Mouse (Mus musculus): Measurements from ENCODE around the gene Col24a1. TPM values are rescaled to one million over a fixed set of nuclear protein-coding genes. Genes with fewer than 3 reads are reported as not detected.

Gene Col24a1
- polyA plus RNA-seq, 1 experiment from 2014 or later, result 0.91 TPM

DNA sequence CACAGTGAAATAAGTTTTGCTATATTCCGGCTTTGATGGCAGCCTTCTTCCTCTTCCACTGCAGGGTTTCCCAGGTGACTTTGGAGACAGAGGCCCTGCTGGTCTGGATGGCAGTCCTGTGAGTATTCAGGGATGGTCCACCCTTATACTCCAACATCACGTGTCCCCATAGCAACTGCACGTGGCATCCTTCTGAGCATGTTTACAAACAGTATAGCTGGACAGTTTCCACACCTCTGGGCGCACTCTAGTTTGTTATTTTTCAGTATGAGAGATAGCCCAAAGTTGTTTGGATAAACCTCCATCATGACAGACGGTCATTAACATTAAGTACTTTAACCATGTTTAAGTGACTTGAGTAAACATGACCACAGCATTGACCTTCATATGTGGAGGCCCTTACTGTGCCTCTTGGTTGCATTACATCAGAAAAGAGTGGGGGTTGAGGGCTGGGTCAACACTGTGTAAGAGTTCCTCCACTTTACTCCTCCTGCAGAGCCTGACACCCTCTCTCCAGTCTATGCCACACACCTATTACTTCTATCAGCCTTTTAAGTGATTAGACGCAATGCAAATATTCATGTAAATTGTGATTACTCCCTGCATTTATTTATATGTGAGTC lies 64.7 kb downstream of the Col24a1 start:
- ATAC-seq (ENCODE audit: extremely low read depth, insufficient number of reproducible peaks, low FRiP score, low TSS enrichment), result no peak
- H3K4me1 ChIP-seq, result no peaks in the 10 kb centered on the region
- no peak overlapping the region for H3K4me2 ChIP-seq
- H3K9ac ChIP-seq, result no peak overlapping the region
- H3K9me3 ChIP-seq, result no peaks in the 10 kb centered on the region
- H3K27me3 ChIP-seq (replicated peaks), result no peaks in the 10 kb centered on the region
- no peak overlapping the region for H3K4me3 ChIP-seq
- WGBS, result 69% methylated on average over 6 of the region's 6 CpGs
- H3K27ac ChIP-seq (replicated peaks), result no peak overlapping the region
- no peaks in the 10 kb centered on the region for H3K36me3 ChIP-seq

DNA sequence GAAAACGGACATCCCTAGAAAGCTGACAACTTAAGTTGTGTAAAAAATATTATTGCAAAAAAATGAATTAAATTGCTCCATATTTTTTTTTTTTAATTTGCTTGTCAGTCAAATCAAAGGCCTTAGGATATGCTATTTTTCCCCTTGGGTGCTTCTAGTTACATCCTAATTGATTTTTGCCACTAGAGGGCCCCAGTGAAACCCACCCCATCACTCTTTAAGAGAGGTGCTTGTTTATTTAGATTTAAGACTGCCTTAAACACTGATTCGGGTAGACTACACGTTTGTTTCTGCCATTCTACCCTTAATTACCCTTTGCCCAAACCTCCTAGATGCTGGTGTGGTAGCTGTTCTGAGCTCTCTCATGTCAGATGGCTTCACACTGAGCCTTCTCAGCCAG lies 73.0 kb downstream of the Col24a1 start:
- Histone ChIP-seq H3K4me2 (no peak overlapping the region), H3K27ac (replicated peaks) (no peak overlapping the region), H3K4me1 (no peaks in the 10 kb centered on the region), H3K9me3 (no peaks in the 10 kb centered on the region), H3K36me3 (no peaks in the 10 kb centered on the region), H3K9ac (no peak overlapping the region), H3K4me3 (no peak overlapping the region), H3K27me3 (replicated peaks) (no peaks in the 10 kb centered on the region)
- ATAC-seq (ENCODE audit: extremely low read depth, insufficient number of reproducible peaks, low FRiP score, low TSS enrichment), result no peak
- WGBS, result 31% methylated on average over 3 of the region's 3 CpGs

DNA sequence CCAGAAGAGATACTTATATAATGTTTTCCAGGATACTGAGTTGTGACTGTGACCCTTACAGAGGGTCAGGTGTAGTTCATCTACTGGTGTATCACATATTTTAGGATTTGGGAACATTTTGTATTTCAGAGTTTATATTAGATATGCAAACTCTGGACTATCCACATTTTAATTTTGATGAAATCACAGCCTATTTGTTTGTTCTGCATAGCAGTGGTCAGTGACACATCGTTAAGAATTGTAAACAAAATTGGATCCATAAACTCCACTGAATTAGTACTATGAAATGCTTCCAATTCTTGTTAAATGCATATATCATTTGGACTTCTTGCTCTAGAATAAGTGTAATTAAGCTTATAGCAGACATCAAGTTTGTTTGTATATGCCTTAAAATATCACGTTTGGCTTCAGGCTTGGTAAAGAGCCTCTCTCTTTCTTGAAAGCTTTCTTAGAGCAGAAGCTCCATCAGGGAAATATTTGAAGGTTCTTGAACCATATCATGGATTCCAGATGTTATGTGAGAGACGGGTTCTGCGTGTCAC lies 75.0 kb downstream of the Col24a1 start:
- Histone ChIP-seq H3K9me3 (no peaks in the 10 kb centered on the region), H3K4me1 (no peaks in the 10 kb centered on the region), H3K4me3 (no peak overlapping the region), H3K27me3 (replicated peaks) (no peaks in the 10 kb centered on the region), H3K4me2 (no peak overlapping the region), H3K27ac (replicated peaks) (no peak overlapping the region), H3K9ac (no peak overlapping the region), H3K36me3 (no peaks in the 10 kb centered on the region)
- 72% methylated on average over 4 of the region's 4 CpGs for WGBS
- no peak for ATAC-seq (ENCODE audit: extremely low read depth, insufficient number of reproducible peaks, low FRiP score, low TSS enrichment)

DNA sequence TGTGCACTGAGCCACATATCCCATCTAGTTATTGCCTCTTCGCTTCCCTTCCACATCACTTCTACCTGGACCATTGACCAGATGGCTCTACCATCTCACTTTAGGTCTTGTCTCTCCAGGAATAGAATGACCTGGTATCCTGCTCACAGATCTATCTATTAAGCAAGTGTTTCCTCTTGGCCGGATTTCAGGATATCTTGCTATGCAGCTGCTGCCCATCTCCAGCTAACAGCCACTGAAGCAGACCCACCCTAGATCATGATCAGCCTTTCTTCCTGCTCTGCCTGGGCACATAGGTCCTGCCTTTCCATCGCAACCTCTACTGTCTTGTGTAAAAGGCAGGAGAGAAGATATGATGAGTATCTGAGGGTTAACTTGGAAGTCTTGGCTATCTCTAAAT lies 84.0 kb downstream of the Col24a1 start:
- H3K4me3 ChIP-seq, result no peak overlapping the region
- H3K9me3 ChIP-seq, result no peaks in the 10 kb centered on the region
- no peaks in the 10 kb centered on the region for H3K36me3 ChIP-seq
- no peak overlapping the region for H3K4me2 ChIP-seq
- 77% methylated on average over 3 of the region's 3 CpGs for WGBS
- no peak for ATAC-seq (ENCODE audit: extremely low read depth, insufficient number of reproducible peaks, low FRiP score, low TSS enrichment)
- no peaks in the 10 kb centered on the region for H3K27me3 ChIP-seq (replicated peaks)
- H3K4me1 ChIP-seq, result peaks cover 3% of the 10 kb centered on the region; the same call in 1 of the 2 replicates
- no peak overlapping the region for H3K27ac ChIP-seq (replicated peaks)
- no peak overlapping the region for H3K9ac ChIP-seq

DNA sequence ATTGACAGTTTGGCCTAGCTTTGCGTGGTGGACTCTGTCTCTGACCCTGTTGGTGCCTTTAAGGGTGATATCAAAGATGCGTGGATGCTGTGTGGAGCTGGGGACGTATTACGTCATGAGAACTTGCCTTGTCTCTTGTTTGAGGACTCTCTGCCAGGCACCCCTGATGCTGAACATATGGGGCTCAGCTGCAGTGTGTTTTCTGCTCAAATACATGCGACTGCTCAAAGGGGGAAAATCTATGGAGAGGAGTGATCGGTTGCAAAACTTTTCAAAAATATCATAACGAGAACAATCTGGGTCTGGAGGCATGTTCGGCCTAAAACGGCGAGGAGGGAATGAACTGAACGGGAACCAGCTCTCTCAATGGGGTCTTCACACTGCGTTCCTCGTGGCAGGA lies 90.8 kb downstream of the Col24a1 start:
- H3K9ac ChIP-seq, result no peak overlapping the region
- H3K9me3 ChIP-seq, result peaks cover 4% of the 10 kb centered on the region; the same call in 1 of the 2 replicates
- 83% methylated on average over 13 of the region's 13 CpGs for WGBS
- no peaks in the 10 kb centered on the region for H3K36me3 ChIP-seq
- H3K4me1 ChIP-seq, result no peaks in the 10 kb centered on the region
- H3K4me3 ChIP-seq, result no peak overlapping the region
- H3K4me2 ChIP-seq, result no peak overlapping the region
- H3K27ac ChIP-seq (replicated peaks), result no peak overlapping the region
- no peak for ATAC-seq (ENCODE audit: extremely low read depth, insufficient number of reproducible peaks, low FRiP score, low TSS enrichment)
- H3K27me3 ChIP-seq (replicated peaks), result no peaks in the 10 kb centered on the region

DNA sequence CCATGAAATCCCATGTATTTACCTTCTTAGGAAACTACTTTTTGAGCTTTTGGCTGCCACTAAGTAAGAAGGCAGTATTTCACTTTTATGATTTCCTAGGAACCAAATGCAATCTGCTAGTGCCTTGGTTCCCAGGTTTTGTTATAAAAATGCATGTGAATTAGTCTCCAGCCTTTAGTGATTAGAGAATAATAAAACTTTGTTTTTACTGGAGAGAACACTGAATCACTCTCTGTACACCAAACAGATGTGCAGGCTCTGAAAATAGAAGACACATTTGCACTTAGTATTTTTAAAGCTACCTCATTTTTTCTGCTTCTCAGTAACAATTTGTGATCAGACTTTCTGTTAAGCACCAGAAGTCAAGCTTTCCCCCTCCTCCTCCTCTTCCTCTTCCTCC lies 94.2 kb downstream of the Col24a1 start:
- H3K27me3 ChIP-seq (replicated peaks), result no peaks in the 10 kb centered on the region
- H3K9me3 ChIP-seq, result peaks cover 4% of the 10 kb centered on the region; the same call in 1 of the 2 replicates
- no peaks in the 10 kb centered on the region for H3K36me3 ChIP-seq
- H3K4me2 ChIP-seq, result no peak overlapping the region
- H3K9ac ChIP-seq, result no peak overlapping the region
- no peak overlapping the region for H3K4me3 ChIP-seq
- H3K4me1 ChIP-seq, result no peaks in the 10 kb centered on the region
- H3K27ac ChIP-seq (replicated peaks), result no peak overlapping the region
- no peak for ATAC-seq (ENCODE audit: extremely low read depth, insufficient number of reproducible peaks, low FRiP score, low TSS enrichment)

DNA sequence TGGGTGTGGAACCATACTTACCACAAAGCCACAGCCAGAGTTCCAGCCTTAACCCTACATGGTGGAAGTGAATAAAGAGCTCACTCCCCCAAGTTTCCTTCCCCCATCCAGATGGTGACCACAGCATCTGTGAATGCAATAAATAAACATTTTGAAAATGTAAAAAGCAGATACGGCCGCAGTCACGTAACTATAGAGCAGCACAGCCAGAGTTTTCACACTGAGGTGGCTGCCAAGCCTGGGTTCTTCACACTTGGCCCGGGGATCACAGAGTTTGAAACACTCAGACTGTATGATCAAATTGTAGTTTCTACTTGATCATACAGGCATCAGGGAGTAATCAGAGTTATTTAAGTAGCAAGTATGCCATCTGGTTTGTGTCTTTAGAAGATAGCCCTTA lies 98.4 kb downstream of the Col24a1 start:
- Histone ChIP-seq H3K4me3 (no peak overlapping the region), H3K9ac (no peak overlapping the region), H3K9me3 (no peaks in the 10 kb centered on the region; the same call in 1 of the 2 replicates), H3K4me1 (no peaks in the 10 kb centered on the region), H3K4me2 (no peak overlapping the region), H3K27ac (replicated peaks) (no peak overlapping the region), H3K27me3 (replicated peaks) (no peaks in the 10 kb centered on the region), H3K36me3 (no peaks in the 10 kb centered on the region)
- no peak for ATAC-seq (ENCODE audit: extremely low read depth, insufficient number of reproducible peaks, low FRiP score, low TSS enrichment)
- WGBS, result 80% methylated on average over 4 of the region's 4 CpGs

DNA sequence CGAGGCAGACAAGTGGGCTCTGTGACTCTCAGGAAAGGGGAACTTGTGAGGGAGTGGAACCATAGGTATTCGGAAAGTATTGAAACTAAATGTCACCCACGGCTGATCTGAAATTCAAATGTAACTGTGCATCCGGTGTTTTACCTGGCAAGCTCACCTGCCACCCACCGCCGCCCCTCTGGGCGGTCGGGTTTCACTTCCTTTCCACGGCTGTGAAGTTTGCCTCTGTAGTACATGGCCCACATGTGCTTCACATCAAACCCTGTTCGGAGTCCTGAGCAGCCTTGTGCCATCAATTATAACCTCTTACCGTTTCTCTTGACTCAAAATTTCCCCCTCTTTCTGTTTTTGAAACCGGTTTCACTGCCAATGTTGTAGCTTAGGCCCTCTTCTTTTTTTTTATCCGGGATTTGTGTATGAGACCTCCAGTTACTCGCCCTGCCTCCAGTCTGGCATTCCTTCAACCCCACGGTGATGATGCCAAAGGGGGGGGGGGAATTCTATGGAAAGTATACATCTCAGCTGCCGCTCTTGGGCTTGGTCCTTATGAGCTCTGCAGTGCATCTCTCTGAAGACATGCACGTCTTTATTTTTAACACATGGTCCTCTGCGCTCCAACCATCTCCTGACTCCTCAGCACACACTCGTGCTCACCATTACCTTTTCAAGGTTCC lies 99.9 kb downstream of the Col24a1 start:
- Histone ChIP-seq H3K4me1 (no peaks in the 10 kb centered on the region), H3K27ac (replicated peaks) (no peak overlapping the region), H3K4me3 (no peak overlapping the region), H3K9ac (no peak overlapping the region), H3K36me3 (no peaks in the 10 kb centered on the region), H3K9me3 (no peaks in the 10 kb centered on the region), H3K4me2 (no peak overlapping the region), H3K27me3 (replicated peaks) (no peaks in the 10 kb centered on the region)
- WGBS, result 72% methylated on average over 19 of the region's 19 CpGs
- no peak for ATAC-seq (ENCODE audit: extremely low read depth, insufficient number of reproducible peaks, low FRiP score, low TSS enrichment)

DNA sequence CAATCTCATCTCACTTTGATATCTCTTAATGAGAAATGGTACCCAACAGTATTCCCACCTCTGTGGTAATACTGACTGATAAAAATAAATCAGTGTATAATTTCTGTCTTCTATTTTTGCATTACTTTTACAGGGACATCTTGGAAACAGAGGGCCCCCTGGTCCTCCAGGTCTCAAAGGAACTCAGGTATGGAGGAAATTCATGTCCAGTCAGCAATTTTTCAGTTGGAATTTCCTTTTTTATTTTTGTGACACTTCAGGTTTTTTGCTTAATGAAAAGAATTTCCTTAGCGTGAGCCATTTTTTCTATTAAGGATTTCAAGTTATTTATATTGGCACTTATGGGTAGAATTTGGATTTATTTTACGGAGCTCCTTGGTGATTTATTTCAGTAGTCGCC lies 106.9 kb downstream of the Col24a1 start:
- no peak for ATAC-seq (ENCODE audit: extremely low read depth, insufficient number of reproducible peaks, low FRiP score, low TSS enrichment)
- Histone ChIP-seq H3K4me1 (no peaks in the 10 kb centered on the region), H3K4me3 (no peak overlapping the region), H3K27ac (replicated peaks) (no peak overlapping the region), H3K36me3 (no peaks in the 10 kb centered on the region), H3K9me3 (no peaks in the 10 kb centered on the region), H3K27me3 (replicated peaks) (no peaks in the 10 kb centered on the region), H3K9ac (no peak overlapping the region), H3K4me2 (no peak overlapping the region)
- 81% methylated on average over 3 of the region's 3 CpGs for WGBS

DNA sequence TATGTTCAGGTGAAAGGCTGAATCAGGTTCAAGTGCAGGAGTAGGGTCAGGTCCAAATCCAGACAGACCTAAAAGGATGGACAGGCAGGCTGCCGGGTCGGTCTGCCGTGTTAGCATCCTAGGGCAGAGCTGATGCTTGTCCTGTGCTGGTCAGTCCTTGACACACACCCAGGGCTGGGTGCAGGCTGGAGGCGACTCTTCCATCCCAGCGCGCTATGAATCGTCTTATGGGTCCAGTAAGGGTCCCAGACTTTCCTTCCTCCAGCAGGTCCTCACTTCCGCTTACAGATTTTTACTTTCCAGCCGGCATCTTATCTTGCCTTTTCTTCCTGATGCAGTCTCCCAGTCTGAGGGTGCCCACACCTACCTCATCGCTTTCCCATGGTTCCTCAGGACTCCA lies 110.0 kb downstream of the Col24a1 start:
- Histone ChIP-seq H3K27ac (replicated peaks) (no peak overlapping the region), H3K4me1 (no peaks in the 10 kb centered on the region), H3K4me3 (no peak overlapping the region), H3K36me3 (no peaks in the 10 kb centered on the region), H3K4me2 (no peak overlapping the region), H3K27me3 (replicated peaks) (no peaks in the 10 kb centered on the region), H3K9ac (no peak overlapping the region), H3K9me3 (no peaks in the 10 kb centered on the region)
- no peak for ATAC-seq (ENCODE audit: extremely low read depth, insufficient number of reproducible peaks, low FRiP score, low TSS enrichment)
- 73% methylated on average over 10 of the region's 10 CpGs for WGBS

DNA sequence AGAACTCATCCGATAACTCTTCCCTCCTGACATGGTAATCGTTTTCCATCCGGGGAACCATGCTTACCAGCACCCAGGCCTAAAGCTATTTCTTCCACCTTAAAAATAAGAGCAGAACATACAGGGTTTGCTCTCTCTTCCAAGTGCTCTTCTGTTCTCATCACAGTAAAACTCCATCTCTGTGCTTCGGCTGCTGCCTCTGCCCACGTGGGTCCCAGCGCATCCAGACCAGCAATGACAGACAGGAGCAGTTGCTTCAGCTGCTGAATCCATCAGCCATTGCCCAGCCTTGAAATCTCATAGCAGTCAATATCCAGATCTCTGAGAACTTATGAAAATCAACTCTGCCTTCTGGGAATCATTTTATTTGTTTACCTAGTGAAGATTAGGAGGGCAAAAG lies 110.7 kb downstream of the Col24a1 start:
- Histone ChIP-seq H3K4me1 (no peaks in the 10 kb centered on the region), H3K4me3 (no peak overlapping the region), H3K9me3 (no peaks in the 10 kb centered on the region), H3K4me2 (no peak overlapping the region), H3K27ac (replicated peaks) (no peak overlapping the region), H3K9ac (no peak overlapping the region), H3K27me3 (replicated peaks) (no peaks in the 10 kb centered on the region), H3K36me3 (no peaks in the 10 kb centered on the region)
- 85% methylated on average over 6 of the region's 6 CpGs for WGBS
- ATAC-seq (ENCODE audit: extremely low read depth, insufficient number of reproducible peaks, low FRiP score, low TSS enrichment), result no peak

DNA sequence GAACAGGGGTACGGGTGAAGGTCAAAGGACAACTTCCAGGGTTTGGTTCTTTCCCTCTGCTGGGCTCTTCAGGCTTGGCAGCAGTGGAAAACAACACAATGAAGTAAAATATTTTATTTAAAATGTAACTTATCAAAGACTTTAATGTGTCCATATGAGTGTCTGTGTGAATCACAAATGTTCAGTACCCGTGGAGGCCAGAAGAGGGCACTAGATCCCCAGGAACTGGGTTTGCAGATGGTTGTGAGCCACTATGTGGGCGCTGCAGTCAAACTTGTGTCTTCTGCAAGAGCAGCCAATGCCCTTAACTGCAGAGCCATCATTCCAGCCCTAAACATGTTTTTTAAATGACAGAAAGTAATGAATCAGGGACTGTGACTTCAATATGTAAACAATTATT lies 115.8 kb downstream of the Col24a1 start:
- Histone ChIP-seq H3K27me3 (replicated peaks) (no peaks in the 10 kb centered on the region), H3K4me1 (no peaks in the 10 kb centered on the region), H3K9ac (no peak overlapping the region), H3K36me3 (no peaks in the 10 kb centered on the region), H3K4me2 (no peak overlapping the region), H3K27ac (replicated peaks) (no peak overlapping the region), H3K4me3 (no peak overlapping the region), H3K9me3 (no peaks in the 10 kb centered on the region)
- 71% methylated on average over 3 of the region's 3 CpGs for WGBS
- ATAC-seq (ENCODE audit: extremely low read depth, insufficient number of reproducible peaks, low FRiP score, low TSS enrichment), result no peak

Measured in heart, embryonic 13.5 days (tissue).